Comparison of ENCODE assay signal across 13 mouse cellular contexts in the genomic region with DNA sequence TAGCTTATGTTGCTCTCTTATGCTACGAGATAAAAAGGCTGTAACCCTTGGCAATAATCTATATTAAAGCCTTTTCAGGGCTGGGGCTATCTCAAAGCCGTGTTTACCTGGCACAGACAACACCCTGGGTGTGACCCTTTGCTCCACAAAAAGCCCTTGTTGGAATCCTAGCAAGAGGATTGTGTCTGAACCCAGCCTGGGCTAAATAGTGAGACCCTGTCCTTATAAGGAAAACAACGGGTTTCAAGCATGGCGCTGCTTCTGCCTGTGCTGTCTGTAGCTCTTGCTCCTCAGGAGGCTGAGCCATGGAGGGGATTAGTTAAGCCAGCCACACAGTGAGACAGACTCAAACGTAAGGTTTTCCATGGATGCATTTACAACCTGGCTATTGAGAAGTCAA.
"Had no signal": no experiment of that assay in that cellular context is flagged by ENCODE, and none has a peak within 500 bp of the region (broad histone marks: within the 10 kb centered on the region; RNA-seq: fewer than 3 reads in every experiment).

No protein-coding gene starts in this region.

- H3K4me1 ChIP-seq: kidney, embryonic 15.5 days; limb, embryonic 12.5 days; lung, embryonic 15.5 days; midbrain, embryonic 12.5 days had no signal

- H3K4me2 ChIP-seq: kidney, embryonic 15.5 days; limb, embryonic 12.5 days; liver, embryonic 13.5 days; lung, embryonic 15.5 days; midbrain, embryonic 12.5 days had no signal

- H3K9me3 ChIP-seq: kidney, embryonic 15.5 days; limb, embryonic 12.5 days; liver, embryonic 13.5 days; lung, embryonic 15.5 days; midbrain, embryonic 12.5 days had no signal

- H3K4me3 ChIP-seq: kidney, embryonic 15.5 days; limb, embryonic 12.5 days; liver, embryonic 13.5 days; lung, embryonic 15.5 days; midbrain, embryonic 12.5 days had no signal

- DNase-seq: kidney, adult 2 months; kidney, postnatal 25 days; liver; liver, embryonic 13.5 days; liver, postnatal 0 days; right cerebral cortex, postnatal 25 days; thymus, adult 2 months; thymus, postnatal 25 days had no signal

- H3K27ac ChIP-seq: kidney, embryonic 15.5 days; limb, embryonic 12.5 days; liver, embryonic 13.5 days; lung, embryonic 15.5 days; midbrain, embryonic 12.5 days; stomach, postnatal 0 days had no signal

- H3K27me3 ChIP-seq: kidney, embryonic 15.5 days; limb, embryonic 12.5 days; liver, embryonic 13.5 days; lung, embryonic 15.5 days; midbrain, embryonic 12.5 days had no signal

- ATAC-seq: liver, postnatal 0 days had no signal

- H3K9ac ChIP-seq: kidney, embryonic 15.5 days; limb, embryonic 12.5 days; liver, embryonic 13.5 days; liver, postnatal 0 days; lung, embryonic 15.5 days; midbrain, embryonic 12.5 days had no signal

- H3K36me3 ChIP-seq: lung, embryonic 15.5 days; midbrain, embryonic 12.5 days had no signal
